Mouse (Mus musculus) megakaryocyte, embryonic 14.5 days (primary cell): ENCODE results near the gene Khdc4.

Source experiments
- FLI1 ChIP-seq: IDR thresholded peaks from 2 replicates; pipeline ENCODE4 v1.6.1; 2012; ENCODE audit warnings: low read length, inconsistent platforms, mixed read lengths
- GATA1 ChIP-seq: IDR thresholded peaks from 3 replicates; pipeline ENCODE4 v1.6.1; 2012; ENCODE audit warnings: mixed read lengths, low read length, inconsistent platforms, borderline replicate concordance

GRCm38 (mm10) chr3:88636555-88636986 lies 49.0 kb upstream of the Khdc4 start:
- TF ChIP-seq GATA1 (no peak), FLI1 (no peak)
